1 mouse cellular context compared by ENCODE assay signal in genomic region chr13:73512776-73513673, GRCm38 (mm10).
TF ChIP-seq lines count a peak whose summit lies in the region.

No protein-coding gene starts in this region.

TF ChIP-seq in CH12.LX, 34 proteins besides CTCF, POLR2A, EP300 and RAD21 (continued from another document):
- TF ChIP-seq ZC3H11A (IDR thresholded peaks at IDR 0.05; ENCODE audit: low read depth, low read length): 0 out of 2 replicates have a peak, but pooled peaks have one; percentile 15
- TF ChIP-seq SMC3 (IDR thresholded peaks at IDR 0.05; ENCODE audit: low read depth, low read length): peak; percentile 76
- TF ChIP-seq IRF4 (IDR thresholded peaks at IDR 0.05; ENCODE audit: low read depth, low read length): peak; percentile 47
TF ChIP-seq in CH12.LX: peak in this region for 3.
